Mouse (Mus musculus): ENCODE data around the gene Csrnp1. TPM values are rescaled to one million over a fixed set of nuclear protein-coding genes. Genes with fewer than 3 reads are reported as not detected.

Gene Csrnp1
- total RNA-seq, 4 experiments from 2014 or later: 7.7 to 69.5 (median 16.0) TPM

GRCm38 (mm10) chr9:119945173-119945900, 39.1 kb downstream of the Csrnp1 start:
- DNase-seq: no peak

GRCm38 (mm10) chr9:119943326-119943725, 41.1 kb downstream of the Csrnp1 start:
- no peak for DNase-seq

- DNase-seq: no peak
Measured at GRCm38 (mm10) chr9:119941861-119942260, 42.6 kb downstream of the Csrnp1 start.

- no peak for DNase-seq
Measured at GRCm38 (mm10) chr9:119941407-119941806, 43.1 kb downstream of the Csrnp1 start.

- no peak for DNase-seq
Measured at GRCm38 (mm10) chr9:119939646-119940045, 44.8 kb downstream of the Csrnp1 start.

- no peak for DNase-seq
Measured at GRCm38 (mm10) chr9:119938496-119938895, 46.0 kb downstream of the Csrnp1 start.

- DNase-seq: peak; percentile 92
Measured at GRCm38 (mm10) chr9:119937005-119937773, 47.3 kb downstream of the Csrnp1 start, which contains the start of the genes Gorasp1 and Ttc21a. TSS of gene Gorasp1 (minus strand) at chr9:119937565. TSS of gene Ttc21a (plus strand) at chr9:119937606.

GRCm38 (mm10) chr9:119933675-119934074, 50.8 kb downstream of the Csrnp1 start:
- DNase-seq: no peak

GRCm38 (mm10) chr9:119932358-119932757, 52.1 kb downstream of the Csrnp1 start:
- DNase-seq: no peak

- no peak for DNase-seq
Measured at GRCm38 (mm10) chr9:119926497-119926896, 58.0 kb downstream of the Csrnp1 start.

GRCm38 (mm10) chr9:119925729-119926128, 58.7 kb downstream of the Csrnp1 start:
- DNase-seq: no peak

GRCm38 (mm10) chr9:119925120-119925657, 59.3 kb downstream of the Csrnp1 start:
- no peak for DNase-seq

- no peak for DNase-seq
Measured at GRCm38 (mm10) chr9:119923462-119923861, 61.0 kb downstream of the Csrnp1 start.

Other genes with a start within 250 kb of the Csrnp1 start
- not detected for gene Scn11a, start 159.2 kb downstream of the Csrnp1 start, total RNA-seq (2022)
- 10 to 100 TPM; 44.9 to 69.9 (median 57.6) TPM for gene Wdr48, start 89.8 kb downstream of the Csrnp1 start, total RNA-seq (2022)
- 10 to 100 TPM; 31.7 to 45.8 (median 42.3) TPM for gene Gorasp1, start 47.1 kb downstream of the Csrnp1 start, total RNA-seq (2022)
- gene Ttc21a, start 47.1 kb downstream of the Csrnp1 start, total RNA-seq (2022): under 1 TPM; 0.09 to 0.43 (median 0.28) TPM
- under 1 TPM; 0.06 to 0.16 (median 0.10) TPM for gene Xirp1, start 38.9 kb upstream of the Csrnp1 start, total RNA-seq (2022)
- gene Cx3cr1, start 85.2 kb upstream of the Csrnp1 start, total RNA-seq (2022): 10 to 100 TPM in 2 of 4 experiments, 1 to 10 TPM in 2; 5.7 to 18.2 (median 12.4) TPM
- gene Ccr8, start 107.5 kb upstream of the Csrnp1 start, total RNA-seq (2022): not detected
- gene Slc25a38, start 125.7 kb upstream of the Csrnp1 start, total RNA-seq (2022): 10 to 100 TPM; 30.0 to 35.8 (median 30.9) TPM
- 100 to 1,000 TPM; 670 to 850 (median 733) TPM for gene Rpsa, start 143.0 kb upstream of the Csrnp1 start, total RNA-seq (2022)
- gene Mobp, start 165.0 kb upstream of the Csrnp1 start, total RNA-seq (2022): under 1 TPM; 0.23 to 0.59 (median 0.37) TPM